Mouse (Mus musculus) heart, adult 9 months (tissue): Measurements from ENCODE around the gene Gm20503.

Experiments used
- DNase-seq, 2 experiments: peaks; one replicate each; pipeline ENCODE4 v3.0.0; 2022; ENCODE audit warnings: low spot score in 2 of 2

The Gm20503 gene

GRCm38 (mm10) chr4:59007016-59007415, 4.0 kb downstream of the Gm20503 start:
- DNase-seq: no peak

- no peak for DNase-seq
These were observed 5.0 kb downstream of the Gm20503 start for GRCm38 (mm10) chr4:59007974-59008373.

GRCm38 (mm10) chr4:59009186-59009585, 6.2 kb downstream of the Gm20503 start:
- DNase-seq: no peak

- no peak for DNase-seq
These were observed 6.7 kb downstream of the Gm20503 start for GRCm38 (mm10) chr4:59009696-59010095.

GRCm38 (mm10) chr4:59011446-59011845, 8.4 kb downstream of the Gm20503 start:
- no peak for DNase-seq

GRCm38 (mm10) chr4:59015181-59015580, 12.2 kb downstream of the Gm20503 start:
- no peak for DNase-seq

GRCm38 (mm10) chr4:59016922-59017321, 13.9 kb downstream of the Gm20503 start:
- no peak for DNase-seq

GRCm38 (mm10) chr4:59034325-59034917, 31.4 kb downstream of the Gm20503 start:
- DNase-seq: no peak

- DNase-seq: peak; percentile 53 to 62
These were observed 32.1 kb downstream of the Gm20503 start, which contains the start of gene Gng10 for GRCm38 (mm10) chr4:59034918-59035785. Gng10 (plus strand) TSS chr4:59035088.

- no peak for DNase-seq
These were observed 32.9 kb downstream of the Gm20503 start for GRCm38 (mm10) chr4:59035786-59036350.

GRCm38 (mm10) chr4:59036490-59037127, 33.6 kb downstream of the Gm20503 start:
- peak; percentile 61 to 73 for DNase-seq

GRCm38 (mm10) chr4:59037525-59037924, 34.5 kb downstream of the Gm20503 start:
- DNase-seq: no peak

- no peak for DNase-seq
These were observed 37.6 kb downstream of the Gm20503 start for GRCm38 (mm10) chr4:59040397-59041287.

- DNase-seq: no peak
These were observed 40.1 kb downstream of the Gm20503 start for GRCm38 (mm10) chr4:59043074-59043473.

GRCm38 (mm10) chr4:59043891-59044290, 40.9 kb downstream of the Gm20503 start:
- no peak for DNase-seq

- no peak for DNase-seq
These were observed 44.2 kb downstream of the Gm20503 start for GRCm38 (mm10) chr4:59047222-59047621.

GRCm38 (mm10) chr4:59051081-59051480, 48.1 kb downstream of the Gm20503 start:
- DNase-seq: no peak

GRCm38 (mm10) chr4:59057929-59058328, 54.9 kb downstream of the Gm20503 start:
- DNase-seq: no peak

GRCm38 (mm10) chr4:59062526-59062925, 59.5 kb downstream of the Gm20503 start:
- DNase-seq: no peak

GRCm38 (mm10) chr4:59069276-59069675, 66.3 kb downstream of the Gm20503 start:
- no peak for DNase-seq

GRCm38 (mm10) chr4:59083430-59083829, 80.4 kb downstream of the Gm20503 start:
- DNase-seq: no peak
